Mouse (Mus musculus) forebrain, embryonic 10.5 days (tissue): ENCODE data around the gene Pde1b. TPM values are rescaled to one million over a fixed set of nuclear protein-coding genes. Genes with fewer than 3 reads are reported as not detected.

Source experiments
- DNase-seq: peaks from one replicate; pipeline ENCODE4 v3.0.0-alpha.2; 2017; ENCODE audit warnings: low spot score; ENCODE audit errors: extremely low spot score
- H3K27ac ChIP-seq: fragments of 300-500 bp; sonication (generic); 2 replicates; pipeline ENCODE4 v1.5.1; 2016; ENCODE audit warnings: mild to moderate bottlenecking
- H3K27me3 ChIP-seq: fragments of 300-500 bp; sonication (generic); 2 replicates; pipeline ENCODE4 v1.6.1; 2016; ENCODE audit warnings: mild to moderate bottlenecking; ENCODE audit not compliant: poor library complexity, severe bottlenecking
- H3K36me3 ChIP-seq: fragments of 300-500 bp; sonication (generic); replicated peaks from 2 replicates; pipeline ENCODE4 v1.6.1; 2016; ENCODE audit warnings: mild to moderate bottlenecking, moderate library complexity
- H3K4me1 ChIP-seq: fragments of 300-500 bp; sonication (generic); 2 replicates; pipeline ENCODE4 v1.6.1; 2016
- H3K4me3 ChIP-seq: fragments of 300-500 bp; sonication (generic); 2 replicates; pipeline ENCODE4 v1.5.1; 2016; ENCODE audit warnings: mild to moderate bottlenecking, moderate library complexity
- H3K9me3 ChIP-seq: fragments of 300-500 bp; sonication (generic); 2 replicates; pipeline ENCODE4 v1.6.1; 2016; ENCODE audit warnings: mild to moderate bottlenecking, moderate library complexity
- WGBS: fragments of 180-500 bp; shearing (Covaris S2); methylation state at CpG from one replicate; pipeline ENCODE4 v1.1.7; 2016; 5-methylcytosine and 5-hydroxymethylcytosine counted together
- polyA plus RNA-seq: library from polyadenylated mRNA; unstranded; fragments of >200 nt; fragmentation: Nextera tagmentation; extraction: Ambion mirVana; gene quantifications from 2 replicates; pipeline ENCODE4 v1.2.1, GENCODE M21; 2016

The Pde1b gene
- polyA plus RNA-seq, 1 experiment from 2014 or later: 19.6 TPM

GRCm38 (mm10) chr15:103485106-103485505, 17.7 kb upstream of the Pde1b start:
- no peaks in the 10 kb centered on the region for H3K27me3 ChIP-seq
- H3K4me3 ChIP-seq: no peak overlapping the region
- H3K4me1 ChIP-seq: peaks cover 26% of the 10 kb centered on the region
- H3K36me3 ChIP-seq: no peaks in the 10 kb centered on the region
- no peak overlapping the region for H3K27ac ChIP-seq
- DNase-seq: no peak
- H3K9me3 ChIP-seq: no peaks in the 10 kb centered on the region
- 71% methylated on average over 3 of the region's 3 CpGs for WGBS

GRCm38 (mm10) chr15:103486658-103487057, 16.2 kb upstream of the Pde1b start:
- DNase-seq: no peak
- peaks cover 26% of the 10 kb centered on the region for H3K4me1 ChIP-seq
- no peaks in the 10 kb centered on the region for H3K27me3 ChIP-seq
- no peak overlapping the region for H3K4me3 ChIP-seq
- no peaks in the 10 kb centered on the region for H3K36me3 ChIP-seq
- no peak overlapping the region for H3K27ac ChIP-seq
- H3K9me3 ChIP-seq: no peaks in the 10 kb centered on the region
- whole genome bisulfite sequencing: 79% methylated on average over 1 of the region's 1 CpGs

- H3K9me3 ChIP-seq: no peaks in the 10 kb centered on the region
- WGBS: 86% methylated on average over 4 of the region's 4 CpGs
- H3K27me3 ChIP-seq: no peaks in the 10 kb centered on the region
- H3K36me3 ChIP-seq: no peaks in the 10 kb centered on the region
- H3K27ac ChIP-seq: no peak overlapping the region
- DNase-seq: no peak
- peaks cover 31% of the 10 kb centered on the region for H3K4me1 ChIP-seq
- no peak overlapping the region for H3K4me3 ChIP-seq
These were observed 14.5 kb upstream of the Pde1b start for GRCm38 (mm10) chr15:103488336-103488735.

- no peaks in the 10 kb centered on the region for H3K36me3 ChIP-seq
- no peaks in the 10 kb centered on the region for H3K9me3 ChIP-seq
- WGBS: 78% methylated on average over 10 of the region's 10 CpGs
- no peak overlapping the region for H3K4me3 ChIP-seq
- peaks cover 50% of the 10 kb centered on the region for H3K4me1 ChIP-seq
- H3K27ac ChIP-seq: peak overlapping the region; percentile 44; the same call in 1 of the 2 replicates
- H3K27me3 ChIP-seq: peaks cover 55% of the 10 kb centered on the region
- no peak for DNase-seq
These were observed 6.4 kb upstream of the Pde1b start for GRCm38 (mm10) chr15:103496204-103497140.

GRCm38 (mm10) chr15:103498157-103498556, 4.7 kb upstream of the Pde1b start:
- Histone ChIP-seq H3K4me3 (no peak overlapping the region), H3K36me3 (no peaks in the 10 kb centered on the region), H3K4me1 (peaks cover 55% of the 10 kb centered on the region), H3K9me3 (no peaks in the 10 kb centered on the region), H3K27me3 (peaks cover 72% of the 10 kb centered on the region), H3K27ac (peak overlapping the region; percentile 44; the same call in 1 of the 2 replicates)
- no peak for DNase-seq
- 36% methylated on average over 3 of the region's 3 CpGs for whole genome bisulfite sequencing

GRCm38 (mm10) chr15:103500723-103501122, 2.1 kb upstream of the Pde1b start:
- 76% methylated on average over 1 of the region's 1 CpGs for WGBS
- H3K36me3 ChIP-seq: no peaks in the 10 kb centered on the region
- no peak overlapping the region for H3K4me3 ChIP-seq
- H3K4me1 ChIP-seq: peaks cover 58% of the 10 kb centered on the region
- no peak for DNase-seq
- no peaks in the 10 kb centered on the region for H3K9me3 ChIP-seq
- no peak overlapping the region for H3K27ac ChIP-seq
- H3K27me3 ChIP-seq: peaks cover 91% of the 10 kb centered on the region

- Histone ChIP-seq H3K4me3 (no peak overlapping the region), H3K9me3 (no peaks in the 10 kb centered on the region), H3K36me3 (no peaks in the 10 kb centered on the region), H3K4me1 (peaks cover 57% of the 10 kb centered on the region), H3K27ac (no peak overlapping the region), H3K27me3 (peaks cover 92% of the 10 kb centered on the region)
- no peak for DNase-seq
- WGBS: 84% methylated on average over 2 of the region's 2 CpGs
These were observed 1.6 kb upstream of the Pde1b start for GRCm38 (mm10) chr15:103501186-103501585.

- peak overlapping the region; percentile 88 for H3K27ac ChIP-seq
- DNase-seq: peak; percentile 39
- no peaks in the 10 kb centered on the region for H3K36me3 ChIP-seq
- peaks cover 77% of the 10 kb centered on the region for H3K27me3 ChIP-seq
- H3K9me3 ChIP-seq: no peaks in the 10 kb centered on the region
- H3K4me3 ChIP-seq: peak overlapping the region; percentile 64
- under 1% methylated on average over 15 of the region's 15 CpGs for WGBS
- peaks cover 37% of the 10 kb centered on the region for H3K4me1 ChIP-seq
These were observed 392 bp downstream of the Pde1b start for GRCm38 (mm10) chr15:103503251-103503600.

- Histone ChIP-seq H3K27me3 (peaks cover 77% of the 10 kb centered on the region), H3K4me1 (peaks cover 33% of the 10 kb centered on the region), H3K36me3 (no peaks in the 10 kb centered on the region), H3K9me3 (no peaks in the 10 kb centered on the region), H3K4me3 (peak overlapping the region; percentile 64), H3K27ac (peak overlapping the region; percentile 88)
- 57% methylated on average over 12 of the region's 12 CpGs for WGBS
- DNase-seq: no peak
These were observed 826 bp downstream of the Pde1b start for GRCm38 (mm10) chr15:103503660-103504059.

- 69% methylated on average over 3 of the region's 3 CpGs for WGBS
- no peaks in the 10 kb centered on the region for H3K36me3 ChIP-seq
- H3K27ac ChIP-seq: peak overlapping the region; percentile 32; the same call in 1 of the 2 replicates
- H3K4me1 ChIP-seq: peaks cover 25% of the 10 kb centered on the region
- H3K4me3 ChIP-seq: no peak overlapping the region
- H3K27me3 ChIP-seq: peaks cover 26% of the 10 kb centered on the region
- no peak for DNase-seq
- no peaks in the 10 kb centered on the region for H3K9me3 ChIP-seq
These were observed 6.5 kb downstream of the Pde1b start for GRCm38 (mm10) chr15:103509317-103509716.

- Histone ChIP-seq H3K36me3 (no peaks in the 10 kb centered on the region), H3K27me3 (0 out of 2 replicates have a peak, but pooled peaks cover 6% of the 10 kb centered on the region), H3K4me1 (peaks cover 42% of the 10 kb centered on the region), H3K4me3 (no peak overlapping the region), H3K9me3 (no peaks in the 10 kb centered on the region), H3K27ac (no peak overlapping the region)
- no peak for DNase-seq
- WGBS: 73% methylated on average over 1 of the region's 1 CpGs
These were observed 8.8 kb downstream of the Pde1b start for GRCm38 (mm10) chr15:103511652-103512051.

GRCm38 (mm10) chr15:103513621-103514031, 10.8 kb downstream of the Pde1b start:
- Histone ChIP-seq H3K27me3 (0 out of 2 replicates have a peak, but pooled peaks cover 6% of the 10 kb centered on the region), H3K9me3 (no peaks in the 10 kb centered on the region), H3K4me1 (peaks cover 62% of the 10 kb centered on the region), H3K27ac (peak overlapping the region; percentile 87), H3K36me3 (no peaks in the 10 kb centered on the region), H3K4me3 (peak overlapping the region; percentile 48)
- WGBS: 8% methylated on average over 7 of the region's 7 CpGs
- DNase-seq: no peak

- Histone ChIP-seq H3K9me3 (no peaks in the 10 kb centered on the region), H3K27me3 (0 out of 2 replicates have a peak, but pooled peaks cover 6% of the 10 kb centered on the region), H3K27ac (peak overlapping the region; percentile 87), H3K4me3 (peak overlapping the region; percentile 48), H3K36me3 (no peaks in the 10 kb centered on the region), H3K4me1 (peaks cover 66% of the 10 kb centered on the region)
- WGBS: 1% methylated on average over 10 of the region's 10 CpGs
- DNase-seq: peak; percentile 81
These were observed 11.3 kb downstream of the Pde1b start for GRCm38 (mm10) chr15:103514119-103514518.
